Mouse (Mus musculus): ENCODE data around the gene Prodh2.
"Not testable (repeated sequence)": the region's sequence is repeated elsewhere in the genome, so short reads cannot be mapped to it uniquely, and the experiment has no call there.

Prodh2 gene

DNA sequence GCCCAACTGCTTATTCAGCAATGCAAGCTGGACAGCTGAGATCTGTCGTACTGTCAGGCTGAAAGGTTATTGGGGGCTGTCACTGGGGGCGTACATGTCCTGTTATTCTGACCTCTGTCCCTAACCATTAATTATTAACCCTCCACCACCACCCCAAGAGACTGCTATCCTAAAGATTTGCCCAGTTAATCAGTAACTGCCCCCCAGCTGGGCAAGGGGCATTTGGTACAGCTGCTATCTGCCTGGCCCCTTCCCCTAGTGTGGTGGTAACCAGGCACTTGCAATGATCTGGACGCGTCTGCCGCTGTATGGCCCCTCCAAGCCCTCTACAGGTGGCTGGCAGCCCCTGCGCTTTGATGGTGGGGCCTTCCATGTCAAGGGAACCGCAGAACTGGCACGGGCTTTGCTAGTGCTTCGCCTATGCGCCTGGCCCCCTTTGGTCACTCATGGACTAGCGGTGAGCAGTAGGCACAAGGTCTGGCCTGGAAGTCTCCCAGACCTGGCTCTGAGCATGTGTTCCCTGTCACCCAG, at the start of gene Prodh2:
Gene Prodh2 (plus strand): TSS at position 222 of the 531 bp plus-strand sequence.
- no peak for DNase-seq

- no peak for DNase-seq
Observed at GRCm38 (mm10) chr7:30443696-30444095, 49.7 kb upstream of the Prodh2 start.

DNA sequence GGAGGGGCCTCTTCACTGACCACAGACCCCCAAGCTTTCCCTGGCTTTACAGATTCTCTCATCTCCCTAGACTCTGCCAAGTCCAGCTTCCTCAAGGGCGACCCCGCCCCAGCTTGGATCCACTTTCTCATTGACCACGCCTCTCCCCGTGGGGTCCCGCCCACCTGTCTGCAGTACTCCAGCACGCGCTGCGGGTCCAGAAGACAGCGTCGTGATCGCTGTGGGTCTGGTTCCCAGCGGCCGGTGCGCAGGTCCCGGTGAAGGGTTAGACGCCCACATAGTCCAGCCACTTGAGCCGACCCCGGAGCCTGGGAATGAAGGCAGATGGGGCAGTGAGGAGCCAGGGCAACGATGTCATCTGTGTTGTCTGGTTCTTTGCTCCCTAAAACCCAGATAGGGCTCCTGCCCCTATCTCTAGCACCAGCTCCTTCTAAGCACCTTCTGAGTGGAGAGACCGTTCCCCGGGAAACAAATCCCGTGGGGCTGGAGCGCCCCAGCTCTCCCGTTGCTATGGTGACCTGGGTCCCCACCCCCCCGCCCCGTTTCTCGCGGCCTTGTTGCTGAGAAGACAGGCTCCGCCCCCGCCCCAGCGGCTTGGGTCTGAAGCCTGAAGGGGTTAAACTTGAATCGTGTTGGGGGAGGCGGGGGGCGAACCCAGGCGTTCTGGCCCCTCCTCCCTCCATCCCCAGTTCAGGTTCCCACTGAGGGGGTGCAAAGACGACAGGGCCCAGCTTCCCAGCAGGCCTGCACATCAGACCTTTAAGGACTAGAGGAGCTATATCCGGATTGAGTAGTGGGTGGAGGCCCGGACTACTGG, 49.1 kb upstream of the Prodh2 start:
- no peak for DNase-seq

DNA sequence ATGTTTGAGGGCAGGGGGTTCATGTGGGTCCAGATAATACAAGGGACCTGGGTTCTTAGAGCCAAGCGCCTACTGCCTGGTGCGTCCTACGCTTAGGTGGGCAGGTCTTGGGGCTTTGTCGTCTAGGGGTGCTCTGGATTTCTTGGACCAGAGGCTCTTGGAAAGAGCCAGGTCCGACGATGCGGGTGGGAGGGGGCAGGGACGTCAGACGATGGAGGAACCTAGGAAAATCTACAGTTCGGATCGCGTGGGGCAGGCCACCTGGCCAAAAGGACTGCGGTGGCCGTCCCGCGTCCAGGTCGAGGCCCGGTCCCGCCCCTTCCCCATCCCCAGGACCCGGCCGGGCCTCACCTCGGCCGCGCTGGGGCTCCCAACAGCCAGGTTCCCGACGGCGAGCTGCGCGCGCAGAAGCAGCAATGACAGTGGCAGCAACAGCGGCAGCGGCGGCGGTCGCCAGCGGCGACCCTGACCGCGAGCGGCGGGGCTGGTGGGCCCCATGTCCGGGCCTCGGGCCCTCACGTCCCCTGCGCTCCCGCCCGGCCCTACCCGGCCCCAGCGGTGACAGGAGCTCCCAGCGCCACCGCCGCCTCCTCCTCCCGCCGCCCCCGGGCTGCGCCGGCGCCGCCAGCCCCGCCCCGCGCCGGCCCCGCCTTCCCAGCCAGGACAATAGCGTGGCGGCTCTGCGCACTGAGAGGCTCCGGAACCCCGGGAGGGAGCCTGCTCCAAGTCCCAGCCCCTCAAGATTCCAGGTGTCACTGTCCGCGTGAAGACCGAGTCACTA, 48.3 kb upstream of the Prodh2 start, which contains the start of gene Aplp1:
Gene Aplp1 (minus strand): TSS at position 565 of the 781 bp plus-strand sequence.
- peak; percentile 48 to 60 for DNase-seq

DNA sequence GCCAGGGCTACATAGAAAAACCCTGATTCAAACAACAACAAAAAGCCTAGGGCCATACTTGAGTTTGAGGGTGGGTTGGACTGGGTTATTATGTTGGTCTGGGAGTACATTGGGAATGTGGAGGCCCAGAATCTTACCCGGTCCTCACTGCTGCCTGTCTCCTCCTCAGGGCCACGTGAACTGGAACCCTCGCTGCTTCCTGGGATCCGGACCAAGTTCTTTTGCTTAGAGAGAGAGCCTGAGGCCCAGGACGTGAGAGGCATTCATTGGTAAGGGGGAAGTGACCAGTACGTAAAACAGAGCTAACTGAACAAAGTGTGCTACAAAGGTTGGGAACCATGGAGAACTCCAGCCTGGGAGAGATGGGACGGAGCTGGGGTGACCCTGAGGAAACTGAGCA, 43.2 kb upstream of the Prodh2 start:
- DNase-seq: no peak

- DNase-seq: no peak
Observed at GRCm38 (mm10) chr7:30453327-30453726, 40.1 kb upstream of the Prodh2 start.

DNA sequence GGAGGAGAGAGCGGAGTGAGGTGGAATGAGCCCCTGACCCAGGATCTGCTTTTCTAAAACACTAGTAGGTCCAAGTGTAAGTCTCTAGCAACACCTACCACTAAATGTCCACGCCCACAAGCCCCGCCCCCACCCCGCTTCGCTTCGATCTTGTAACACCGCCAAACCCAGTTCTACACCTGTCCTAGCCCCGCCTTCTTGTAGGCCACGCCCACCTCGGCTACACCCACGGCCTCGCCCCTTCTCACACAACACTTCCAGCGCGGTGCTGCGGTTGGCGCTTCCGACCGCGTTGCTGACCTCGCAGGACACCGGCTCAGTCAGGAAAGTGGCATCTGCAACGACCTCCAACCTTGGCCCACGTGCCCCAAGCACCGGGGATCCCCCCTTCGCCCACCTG, 39.7 kb upstream of the Prodh2 start:
- DNase-seq: peak; percentile 49 to 56

DNA sequence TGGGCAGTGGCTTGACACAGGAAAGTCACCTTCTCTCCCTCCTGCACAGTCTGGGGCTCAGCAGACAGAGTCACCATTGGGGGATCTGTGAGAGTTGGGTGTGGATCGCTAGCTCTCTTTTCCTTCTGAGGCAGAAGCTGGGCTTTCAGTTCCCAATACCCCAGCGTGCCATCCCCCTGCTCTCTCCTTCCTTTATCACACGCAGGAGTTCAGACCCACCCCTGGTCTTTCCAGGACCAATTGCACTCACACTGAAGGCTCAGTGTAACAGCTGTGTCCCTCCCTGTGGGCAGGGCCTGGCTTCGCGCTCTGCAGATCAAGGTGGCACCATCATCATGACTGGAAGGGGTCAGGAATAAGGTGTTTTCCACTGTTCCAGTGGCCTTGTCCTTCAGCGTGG, 39.2 kb upstream of the Prodh2 start:
- DNase-seq: no peak

GRCm38 (mm10) chr7:30456487-30456886, 36.9 kb upstream of the Prodh2 start:
- DNase-seq: no peak

DNA sequence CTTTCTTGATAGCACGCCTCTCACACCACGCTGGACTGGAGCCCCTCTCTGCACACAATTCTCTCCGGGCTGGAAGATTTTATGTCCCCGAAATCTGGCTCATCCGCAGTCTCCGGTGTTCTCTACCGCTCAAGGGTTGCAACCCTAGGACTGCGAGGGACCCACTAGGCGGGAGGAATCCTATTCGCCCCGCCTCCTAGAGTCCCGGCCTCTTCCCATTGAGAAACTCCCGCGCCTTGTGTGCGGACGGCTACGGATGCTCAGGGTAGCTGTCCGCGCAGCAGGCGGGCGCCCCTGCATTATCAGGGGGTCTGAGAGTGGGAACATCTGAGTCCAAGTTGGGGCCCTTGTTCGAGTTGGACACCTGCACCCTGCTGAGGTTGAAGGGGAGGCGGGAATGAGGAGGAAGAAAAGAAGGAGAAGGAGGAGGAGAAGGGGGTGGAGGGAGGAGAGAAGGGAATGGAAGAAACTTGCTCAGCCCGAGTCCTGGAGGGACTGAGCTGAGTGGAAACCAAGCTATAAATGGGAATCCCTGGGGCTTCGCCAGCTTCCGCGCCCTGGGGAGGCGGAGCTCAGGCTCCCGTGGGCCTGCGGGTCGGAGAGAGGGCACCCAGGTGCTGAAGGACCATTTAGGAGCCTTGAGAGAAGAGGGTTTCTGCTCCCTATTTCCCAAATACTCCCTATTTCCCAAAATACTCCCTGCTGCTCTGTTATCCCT, 36.4 kb upstream of the Prodh2 start:
- no peak for DNase-seq

GRCm38 (mm10) chr7:30457629-30458330, 35.6 kb upstream of the Prodh2 start, which contains the start of the genes Kirrel2 and Nphs1:
TSS of gene Kirrel2 (minus strand) at chr7:30457690.
TSS of gene Nphs1 (plus strand) at chr7:30458315.
- DNase-seq: no peak

DNA sequence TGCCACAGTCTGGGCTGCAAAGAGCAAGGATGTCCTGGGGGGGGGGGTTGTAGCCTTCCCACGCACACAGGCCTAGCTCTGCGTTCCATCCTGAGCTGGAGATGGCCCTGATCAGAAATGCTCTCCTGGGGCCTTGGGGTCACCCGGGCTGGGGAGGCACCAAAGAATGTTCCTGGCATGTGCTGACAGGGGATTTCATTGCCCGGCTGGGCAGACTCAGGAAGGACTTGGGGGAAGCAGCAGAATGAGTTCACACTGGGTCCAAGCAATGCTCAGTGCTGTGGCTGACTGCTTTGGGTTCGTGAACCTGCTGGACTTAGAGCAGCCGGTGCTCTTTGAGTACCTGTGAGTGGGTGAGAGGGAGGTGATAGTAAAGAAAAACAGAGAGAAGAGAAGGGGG, 33.9 kb upstream of the Prodh2 start:
- no peak for DNase-seq

DNA sequence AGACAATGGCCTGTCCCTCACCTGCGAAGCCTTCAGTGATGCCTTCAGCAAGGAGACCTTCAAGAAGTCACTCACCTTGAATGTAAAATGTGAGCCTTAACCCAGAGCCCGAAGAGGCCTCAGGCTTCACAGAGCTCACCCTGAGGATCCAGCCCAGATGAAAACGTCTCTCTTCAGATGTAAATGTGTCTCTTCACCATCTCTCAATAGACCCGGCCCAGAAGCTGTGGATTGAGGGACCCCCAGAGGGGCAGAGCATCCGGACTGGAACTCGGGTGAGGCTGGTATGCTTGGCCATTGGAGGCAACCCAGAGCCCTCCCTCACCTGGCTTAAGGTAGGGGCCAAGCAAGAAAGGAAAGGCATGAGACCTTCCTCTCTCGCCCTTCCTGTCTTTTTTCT, 29.9 kb upstream of the Prodh2 start:
- DNase-seq: no peak

- DNase-seq: no peak
Observed at GRCm38 (mm10) chr7:30463996-30464395, 29.4 kb upstream of the Prodh2 start.

DNA sequence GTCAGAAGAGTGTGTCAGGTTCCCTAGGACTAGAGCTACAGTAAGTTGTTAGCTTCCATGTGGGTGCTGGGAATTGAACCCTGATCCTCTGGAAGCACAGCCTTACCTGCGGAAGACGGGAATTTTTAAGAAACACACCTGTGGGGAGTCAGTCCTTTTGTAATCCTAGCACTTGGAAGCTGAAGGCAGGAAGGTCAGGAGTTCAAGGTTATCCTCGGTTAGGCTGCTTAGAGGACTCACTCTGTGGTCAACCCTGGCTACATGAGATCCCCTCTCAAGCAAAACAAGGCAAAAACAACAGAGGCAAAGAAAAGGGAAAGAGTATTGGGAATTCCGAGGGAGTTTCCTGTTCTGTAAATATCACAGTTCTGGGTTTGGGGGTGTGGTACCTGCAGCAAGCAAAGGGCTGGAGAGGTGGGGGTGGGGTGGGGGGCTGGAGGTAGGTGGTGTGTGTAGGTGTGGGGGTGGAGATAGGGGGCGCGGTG, 28.6 kb upstream of the Prodh2 start:
- no peak for DNase-seq

- DNase-seq: peak; percentile 48 to 49
Observed at GRCm38 (mm10) chr7:30472411-30472810, 21.0 kb upstream of the Prodh2 start.

- no peak for DNase-seq
Observed at GRCm38 (mm10) chr7:30474999-30475398, 18.4 kb upstream of the Prodh2 start.

- not testable (repeated sequence) for DNase-seq
Observed at GRCm38 (mm10) chr7:30476136-30476535, 17.3 kb upstream of the Prodh2 start.

DNA sequence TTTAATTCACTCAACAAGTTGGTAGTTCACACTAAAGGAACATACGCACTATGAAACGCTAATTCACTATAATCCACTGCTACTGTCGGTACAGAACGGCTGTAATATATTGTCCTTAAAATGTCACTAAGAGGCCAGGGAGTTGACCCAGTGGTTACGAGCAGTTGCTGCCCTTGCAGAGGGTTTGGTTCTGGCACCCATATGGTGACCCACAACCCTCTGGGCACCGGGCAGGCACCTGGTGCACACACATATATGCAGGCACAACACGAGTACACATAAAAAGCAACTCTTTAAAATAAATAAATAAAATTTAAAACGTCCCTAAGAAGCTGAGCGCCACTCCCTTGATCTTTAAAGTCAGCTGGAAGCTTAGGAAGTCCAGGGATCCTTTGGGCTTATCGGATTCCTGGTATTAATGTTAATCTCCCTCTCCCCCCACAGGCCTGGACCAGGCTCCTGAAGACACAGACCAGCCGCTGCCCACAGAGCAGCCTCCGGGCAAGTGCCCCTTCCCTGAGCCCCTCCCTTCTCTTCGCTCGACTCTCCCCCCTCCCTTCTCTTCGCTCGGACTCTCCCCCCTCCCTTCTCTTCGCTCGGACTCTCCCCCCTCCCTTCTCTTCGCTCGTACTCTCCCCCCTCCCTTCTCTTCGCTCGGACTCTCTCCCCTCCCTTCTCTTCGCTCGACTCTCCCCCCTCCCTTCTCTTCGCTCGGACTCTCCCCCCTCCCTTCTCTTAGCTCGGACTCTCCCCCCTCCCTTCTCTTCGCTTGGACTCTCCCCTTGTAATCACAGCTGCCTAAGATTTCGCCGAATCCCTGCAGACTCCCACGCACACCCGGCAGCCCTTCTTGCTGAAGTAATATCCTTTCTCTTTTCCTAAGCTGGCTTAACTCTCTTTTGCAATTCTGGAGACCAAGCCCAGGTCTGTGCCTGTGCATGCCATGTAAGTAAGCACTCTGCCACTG, 15.7 kb upstream of the Prodh2 start:
- no peak for DNase-seq

- DNase-seq: no peak
Observed at GRCm38 (mm10) chr7:30484250-30484649, 9.2 kb upstream of the Prodh2 start.
